Mouse (Mus musculus) urinary bladder, adult 2 months (tissue): ENCODE measurements around the gene Jmjd4. TPM values are rescaled to one million over a fixed set of nuclear protein-coding genes. Genes with fewer than 3 reads are reported as not detected.

Experiments used
- DNase-seq: peaks from one replicate; pipeline ENCODE4 v3.0.0; 2022; ENCODE audit warnings: low spot score
- polyA plus RNA-seq: library from polyadenylated mRNA; depleted of rRNA; stranded (reverse); fragments of >200 nt; gene quantifications from 2 replicates; pipeline ENCODE4 v1.2.3, GENCODE M21; 2012; rRNA removed

Gene Jmjd4
- polyA plus RNA-seq, 1 experiment, result 5.9 TPM

DNA sequence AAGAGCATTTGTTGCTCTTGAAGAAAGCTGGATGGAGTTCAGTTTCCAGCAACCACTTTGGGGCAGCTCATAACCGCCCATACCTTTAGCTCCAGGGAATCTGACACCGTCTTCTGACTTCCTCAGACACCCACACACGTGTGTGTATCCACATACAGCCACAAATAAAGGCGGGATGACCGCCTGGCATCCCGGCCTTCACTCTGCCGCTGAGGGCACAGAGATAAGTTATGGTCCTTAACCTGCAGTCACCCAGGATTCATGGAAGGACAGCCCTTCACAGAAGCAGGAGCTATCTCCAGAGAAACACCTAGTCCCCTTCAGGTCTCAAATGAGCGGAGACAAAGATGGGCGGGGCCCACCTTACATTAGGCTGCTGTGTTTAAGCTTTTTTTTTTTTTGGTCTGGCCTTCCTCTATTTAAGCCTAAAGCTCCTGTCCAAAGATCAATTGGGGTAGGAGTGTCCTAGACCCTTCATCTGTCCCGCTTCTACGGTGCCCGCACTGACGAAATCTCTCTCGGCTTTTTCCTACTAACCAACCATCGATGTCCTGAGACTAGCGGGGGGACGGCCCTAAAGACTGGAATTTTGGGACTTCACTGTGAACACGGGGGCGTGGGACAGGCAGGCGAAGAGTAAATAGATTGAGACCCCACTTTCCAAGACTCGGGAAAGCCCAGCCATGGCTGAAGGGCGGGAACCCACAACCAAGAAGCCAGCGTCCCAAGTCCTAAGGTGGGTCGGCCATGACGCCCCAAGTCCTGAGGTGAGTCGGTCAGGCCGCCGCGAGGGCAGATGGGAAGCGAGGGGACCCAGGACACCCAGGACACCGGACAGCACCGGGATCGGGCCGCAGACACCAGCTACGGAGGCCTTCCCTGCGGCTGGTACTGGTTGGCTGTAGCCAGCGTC is 21.8 kb downstream of the Jmjd4 start:
- DNase-seq, result no peak

DNA sequence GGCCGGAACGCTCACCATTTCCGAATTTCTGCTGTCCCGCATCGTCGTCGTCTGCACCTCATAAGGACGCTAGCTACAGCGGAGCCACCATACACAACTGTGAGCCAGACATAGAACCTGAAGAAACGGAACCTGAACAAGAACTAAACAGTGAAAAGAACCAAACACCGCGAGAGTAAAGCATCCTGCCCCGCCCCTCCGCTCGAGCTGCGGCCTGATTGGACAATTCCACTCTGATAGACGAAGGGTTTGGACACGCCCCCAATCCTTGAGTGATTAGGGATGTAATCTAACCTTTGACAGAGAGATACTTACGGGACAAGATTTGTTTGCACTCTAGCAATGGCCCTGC is 22.5 kb downstream of the Jmjd4 start, which contains the start of gene Zfp867:
TSS of gene Zfp867 (minus strand) at position 149 of the 352 bp plus-strand sequence.
- DNase-seq, result peak; percentile 53

DNA sequence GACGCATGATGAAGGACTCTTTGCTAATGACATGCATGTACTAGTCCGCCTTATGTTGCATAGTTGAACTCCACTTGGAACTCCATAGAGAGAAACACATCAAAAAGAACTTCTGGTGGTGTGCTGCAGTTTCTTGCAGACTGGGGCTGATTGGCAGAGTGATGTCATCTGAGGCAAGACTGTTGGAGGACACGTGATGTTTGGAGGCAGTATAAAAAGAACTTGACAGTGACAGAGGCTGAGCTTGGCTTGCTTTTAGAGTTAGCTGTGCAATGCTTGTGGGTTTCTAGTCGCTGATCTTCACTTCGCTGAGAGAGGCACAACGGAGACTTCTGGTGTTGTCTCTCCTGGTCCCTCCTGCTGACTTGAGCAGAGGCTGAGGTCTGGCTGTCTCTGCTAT is 27.4 kb downstream of the Jmjd4 start:
- DNase-seq, result no peak

DNA sequence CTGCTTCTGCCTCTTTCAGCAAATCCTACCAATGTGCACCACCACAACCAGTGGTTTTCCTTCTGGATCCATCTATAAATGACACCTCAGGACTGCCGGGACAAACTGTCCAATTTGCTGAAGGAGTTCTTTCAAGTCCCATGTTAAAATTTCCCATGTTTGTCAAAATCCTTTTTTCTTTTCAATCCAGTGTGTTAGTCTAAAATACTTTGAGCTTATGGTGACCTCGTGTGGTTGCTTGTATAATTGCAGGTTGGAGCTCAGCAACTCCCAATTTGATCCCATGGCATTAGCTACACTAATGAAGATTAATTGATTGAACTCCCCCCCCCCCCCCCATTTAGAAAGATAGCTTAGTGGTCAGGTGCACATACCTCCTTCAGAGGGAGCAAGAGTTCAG is 33.4 kb downstream of the Jmjd4 start:
- DNase-seq, result no peak

DNA sequence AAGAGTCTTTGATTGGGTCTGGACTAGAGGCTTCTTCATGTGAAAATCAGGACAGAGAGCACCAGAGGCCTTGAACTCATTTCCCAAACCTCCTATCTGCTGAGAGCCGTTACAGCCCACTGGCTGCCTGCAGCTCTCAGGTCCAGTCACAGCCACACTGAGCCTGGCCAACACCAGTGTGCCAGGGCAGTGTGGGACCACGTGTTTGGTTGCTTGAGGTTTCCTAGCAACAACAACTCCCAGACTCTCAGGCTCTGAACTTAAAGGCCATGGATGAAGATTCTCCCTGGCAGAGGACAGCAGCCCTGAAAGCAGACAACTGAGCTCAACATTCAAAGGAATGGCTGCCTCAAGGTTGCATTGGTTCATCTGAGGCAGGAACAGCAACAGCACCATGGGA is 35.8 kb downstream of the Jmjd4 start:
- DNase-seq, result no peak

DNA sequence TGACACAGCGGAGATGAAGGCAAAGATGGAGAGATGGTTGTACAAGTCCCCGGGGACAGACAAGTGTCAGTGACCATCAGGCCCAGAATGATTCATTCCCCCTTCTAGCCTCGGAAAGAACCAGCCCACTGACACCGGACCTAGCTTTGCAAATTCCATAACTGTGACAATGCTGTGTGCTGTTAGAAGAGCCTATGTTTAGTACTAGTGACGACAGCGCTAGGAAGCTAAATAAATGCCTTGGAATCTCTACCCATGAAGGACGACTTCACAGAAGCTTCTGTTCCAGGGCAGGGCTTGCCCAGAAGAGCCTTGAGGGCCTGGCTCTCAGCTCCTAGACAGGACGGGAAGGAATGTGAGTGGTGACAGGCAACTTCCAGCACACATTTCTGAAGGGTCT is 36.4 kb downstream of the Jmjd4 start:
- DNase-seq, result no peak

DNA sequence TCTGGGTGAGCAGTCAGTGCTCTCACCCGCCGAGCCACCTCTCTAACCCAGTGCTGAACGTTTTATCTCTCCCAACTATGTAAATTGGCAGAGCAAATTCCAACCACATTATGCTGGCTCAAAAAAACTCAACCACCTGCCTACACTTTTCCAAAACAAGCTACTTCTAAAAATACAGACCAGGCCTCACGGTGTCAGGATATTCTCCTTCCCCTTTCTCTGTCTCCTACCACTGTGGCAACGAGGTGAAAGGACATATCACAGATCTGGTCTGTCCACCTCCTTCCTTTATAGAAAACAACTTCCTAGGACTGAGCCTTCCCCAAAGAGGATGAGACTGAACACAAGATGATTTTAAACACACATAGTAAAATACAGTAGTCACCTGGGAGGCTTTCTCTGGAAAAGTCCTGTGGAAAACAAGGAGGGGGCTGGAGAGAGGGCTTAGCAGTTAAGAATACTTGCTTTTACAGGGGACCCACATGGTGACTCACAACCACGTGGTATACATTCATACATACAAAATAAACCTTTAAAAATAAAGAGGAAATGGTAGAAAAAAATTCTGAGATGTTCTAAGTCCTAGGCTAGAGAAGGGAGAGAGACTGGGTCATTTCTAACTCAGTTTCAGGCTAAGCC is 46.9 kb downstream of the Jmjd4 start:
- DNase-seq, result no peak

DNA sequence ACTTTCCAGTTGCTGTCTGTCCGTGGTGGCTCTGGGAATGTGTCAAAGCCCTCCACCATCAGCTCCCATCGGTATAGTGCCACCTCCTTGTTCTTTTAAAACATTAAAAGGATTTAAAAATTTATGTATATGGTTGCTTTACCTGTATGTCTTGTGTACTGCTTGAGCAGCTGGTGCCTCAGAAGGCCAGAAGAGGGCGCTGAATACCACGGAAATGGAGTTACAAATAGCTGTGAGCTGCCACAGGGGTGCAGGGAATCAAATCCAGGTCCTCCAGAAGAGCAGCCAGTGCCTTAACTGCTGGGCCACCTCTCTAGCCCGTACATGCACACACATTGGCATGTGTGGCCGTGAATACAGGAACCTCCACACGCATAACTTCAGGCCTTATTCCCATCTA is 47.9 kb downstream of the Jmjd4 start:
- no peak for DNase-seq

DNA sequence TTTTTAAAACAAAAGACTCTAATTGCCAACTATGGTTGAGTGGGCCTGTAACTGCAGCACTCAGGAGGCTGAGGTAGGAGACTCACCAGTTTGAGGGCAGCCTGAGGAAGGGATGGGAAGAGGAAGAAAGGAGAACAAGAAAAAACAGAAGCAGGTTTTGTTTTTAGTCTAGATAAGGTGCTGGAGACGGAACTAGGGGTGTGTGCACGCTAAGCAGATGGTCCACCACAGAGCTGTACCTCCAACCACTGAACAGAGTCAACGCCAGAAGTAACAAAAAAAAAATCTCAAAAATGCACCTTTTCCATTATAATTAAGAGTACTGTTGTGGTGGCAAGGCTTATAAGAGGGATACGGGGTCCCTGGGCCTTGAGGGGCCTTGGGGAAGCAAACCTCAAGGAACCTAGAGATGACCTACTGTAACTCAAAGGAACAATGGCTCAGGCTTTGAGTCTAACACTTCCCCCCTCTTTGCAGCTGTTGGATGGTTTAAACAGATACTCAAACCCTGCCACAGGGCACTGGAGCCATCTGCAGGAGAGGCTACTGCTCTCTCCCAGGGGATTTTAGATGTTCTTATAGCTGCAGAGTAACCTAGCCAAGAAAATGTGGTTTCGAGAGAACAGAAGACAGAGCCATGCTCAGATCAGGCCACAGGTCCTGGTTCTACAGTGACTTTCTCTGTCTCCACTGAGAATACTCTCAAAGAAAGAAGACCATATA is 52.3 kb downstream of the Jmjd4 start:
- no peak for DNase-seq

DNA sequence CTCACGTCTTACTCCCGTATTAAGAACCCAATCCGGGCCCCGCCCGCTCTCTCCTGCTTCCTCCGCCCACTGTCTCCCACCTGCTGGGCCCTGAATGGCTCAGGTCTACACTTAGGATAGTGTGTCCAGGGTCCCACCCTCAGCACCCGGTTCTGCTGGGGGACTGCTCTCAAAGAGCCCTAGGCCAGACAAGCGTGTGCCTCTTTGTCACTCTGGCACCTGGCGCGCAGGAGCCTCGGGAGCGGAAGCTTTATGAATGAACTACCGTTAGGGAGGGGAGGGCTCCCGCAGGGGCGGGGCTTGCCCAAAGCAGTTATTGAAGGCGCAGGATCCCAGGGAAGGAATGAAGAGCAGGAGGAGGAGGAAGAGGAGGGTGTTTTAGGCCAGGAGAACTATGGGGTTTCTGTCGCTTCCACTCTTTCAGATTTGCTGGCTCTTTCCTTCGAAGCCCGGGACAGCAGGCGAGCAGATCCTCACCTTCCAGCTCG is 55.5 kb downstream of the Jmjd4 start:
- DNase-seq, result peak; percentile 38

DNA sequence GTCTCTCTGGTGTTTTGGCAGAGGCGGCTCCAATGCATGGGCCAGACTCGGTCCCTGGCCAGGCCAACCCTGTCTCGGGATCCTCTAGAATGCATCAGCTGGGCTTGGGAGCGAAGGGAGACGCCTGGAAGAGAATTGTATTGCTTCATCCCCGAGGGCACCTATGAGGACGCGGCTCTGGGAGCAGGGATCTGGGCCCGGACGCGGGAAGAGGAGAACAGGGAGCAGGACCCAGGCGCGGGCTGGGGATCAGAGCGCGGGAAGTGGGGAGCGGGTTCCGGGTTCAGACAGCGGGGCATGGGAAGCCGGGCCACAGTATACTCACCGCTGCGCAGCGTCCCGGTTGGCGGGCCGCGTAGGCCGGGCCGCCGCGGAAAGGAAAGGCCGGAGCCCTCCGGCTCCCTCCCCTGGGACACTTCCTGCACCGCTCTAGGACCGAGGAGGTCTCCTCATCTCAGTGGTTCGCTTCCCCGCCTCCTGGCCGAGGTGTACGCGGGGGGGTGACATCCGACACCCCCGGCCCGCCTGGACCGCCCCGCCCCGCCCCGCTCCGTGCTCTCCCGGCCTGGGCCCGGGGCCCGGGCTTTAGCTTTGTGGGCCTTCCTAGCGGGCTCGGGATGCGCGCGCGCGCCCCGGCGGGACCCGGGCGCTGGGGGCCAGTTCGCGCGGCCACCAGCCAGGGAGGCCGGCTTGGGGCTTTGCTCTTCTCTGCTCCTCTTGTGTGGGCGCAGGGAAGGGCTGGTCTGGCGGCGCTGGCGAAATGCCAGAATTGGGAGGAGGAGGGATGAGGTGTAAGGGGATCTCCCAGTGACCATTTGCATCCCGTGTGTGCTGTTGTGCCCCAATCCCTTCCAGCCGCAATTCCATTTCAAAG is 56.2 kb downstream of the Jmjd4 start:
- peak; percentile 75 for DNase-seq

DNA sequence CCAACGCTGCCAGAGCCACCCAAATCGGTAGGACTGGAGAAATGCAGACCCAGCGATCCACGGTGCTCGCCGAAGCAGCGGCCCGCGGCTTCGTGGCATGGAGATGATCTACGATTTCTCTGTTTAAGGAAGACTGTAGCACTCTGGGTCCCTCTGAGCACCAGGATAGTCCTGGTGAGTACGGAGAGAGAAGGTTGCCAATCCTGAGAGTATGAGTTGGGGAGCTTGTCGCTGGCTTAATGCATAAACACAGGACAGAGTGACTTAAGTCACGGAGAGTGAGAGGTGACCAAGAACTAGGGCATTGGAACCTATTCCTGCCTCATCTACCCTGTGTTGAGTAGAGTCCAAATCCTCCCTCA is 56.8 kb downstream of the Jmjd4 start:
- DNase-seq, result no peak

Other genes starting within 250 kb of the Jmjd4 start
- 35.2 and 35.4 TPM in 2 replicates for gene Mrpl55, start 247.6 kb upstream of the Jmjd4 start, polyA plus RNA-seq
- 23.8 and 26.1 TPM in 2 replicates for gene 2310033P09Rik, start 241.7 kb upstream of the Jmjd4 start, polyA plus RNA-seq
- gene Arf1, start 221.8 kb upstream of the Jmjd4 start, polyA plus RNA-seq, result 531 and 605 TPM in 2 replicates
- 0.03 TPM in 2 replicates for gene Wnt3a, start 159.3 kb upstream of the Jmjd4 start, polyA plus RNA-seq
- 11.6 and 11.7 TPM in 2 replicates for gene Wnt9a, start 143.1 kb upstream of the Jmjd4 start, polyA plus RNA-seq
- gene Prss38, start 74.4 kb upstream of the Jmjd4 start, polyA plus RNA-seq, result 0.06 and 0.24 TPM in 2 replicates
- 61.7 and 66.2 TPM in 2 replicates for gene Snap47, start 1.1 kb downstream of the Jmjd4 start, polyA plus RNA-seq
- gene Zfp867, start 22.4 kb downstream of the Jmjd4 start, polyA plus RNA-seq, result 5.6 and 6.2 TPM in 2 replicates
- 8.3 and 13.8 TPM in 2 replicates for gene Zkscan17, start 76.7 kb downstream of the Jmjd4 start, polyA plus RNA-seq
- gene Nlrp3, start 91.5 kb downstream of the Jmjd4 start, polyA plus RNA-seq, result 0.70 and 0.75 TPM in 2 replicates
- not detected in 2 replicates for gene Olfr222, start 126.2 kb downstream of the Jmjd4 start, polyA plus RNA-seq
- not detected in 2 replicates for gene Olfr223, start 143.2 kb downstream of the Jmjd4 start, polyA plus RNA-seq
- 136 and 151 TPM in 2 replicates for gene Mprip, start 211.3 kb downstream of the Jmjd4 start, polyA plus RNA-seq